Mouse (Mus musculus): ENCODE measurements around the gene Olfr143.

The Olfr143 gene

GRCm38 (mm10) chr9:38252474-38252873 is at the start of gene Olfr143:
Gene Olfr143 (plus strand): TSS chr9:38252774.
- no peak for DNase-seq (ENCODE audit: low read depth, low spot score)

- DNase-seq (ENCODE audit: low read depth, low spot score): no peak
Observed at GRCm38 (mm10) chr9:38208065-38208464, 44.5 kb upstream of the Olfr143 start, which contains the start of gene Olfr893. Gene Olfr893 (plus strand): TSS chr9:38208365.

- no peak for DNase-seq (ENCODE audit: low read depth, low spot score)
Observed at GRCm38 (mm10) chr9:38217755-38218154, 34.8 kb upstream of the Olfr143 start, which contains the start of gene Olfr894. Gene Olfr894 (plus strand): TSS chr9:38218055.

GRCm38 (mm10) chr9:38267551-38267950 is 15.0 kb downstream of the Olfr143 start, which contains the start of gene Olfr895:
Gene Olfr895 (plus strand): TSS chr9:38267851.
- DNase-seq (ENCODE audit: low read depth, low spot score): no peak

GRCm38 (mm10) chr9:38290807-38291206 is 38.2 kb downstream of the Olfr143 start, which contains the start of gene Olfr896-ps1:
Gene Olfr896-ps1 (plus strand): TSS chr9:38291107.
- DNase-seq (ENCODE audit: low read depth, low spot score): no peak
